Mouse (Mus musculus) embryo, embryonic 11.5 days (tissue): Measurements from ENCODE around the gene Snta1.

ENCODE experiments used
- DNase-seq: peaks from one replicate; pipeline ENCODE4 v3.0.0-alpha.2; 2012; ENCODE audit warnings: low read depth, low spot score

Gene Snta1

DNA sequence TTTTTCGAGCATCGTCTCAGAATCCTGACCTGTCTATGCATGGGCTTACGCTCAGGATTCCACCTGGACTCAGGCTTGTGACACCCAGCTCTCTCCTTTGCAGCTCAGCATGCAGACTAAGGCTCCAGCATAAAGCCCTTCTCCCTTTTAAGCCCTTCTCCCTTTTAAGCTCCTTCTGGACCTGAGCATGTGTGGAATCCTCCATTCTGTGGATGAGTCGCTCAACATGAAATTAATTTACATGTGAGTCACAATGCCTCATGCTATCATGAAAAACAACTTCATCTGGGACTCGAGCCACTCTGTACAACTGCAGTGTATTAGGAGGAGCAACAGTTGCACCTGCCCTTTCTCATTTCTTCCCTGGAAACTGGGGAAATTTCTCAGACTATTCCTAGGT, 14.3 kb upstream of the Snta1 start:
- DNase-seq, result no peak

DNA sequence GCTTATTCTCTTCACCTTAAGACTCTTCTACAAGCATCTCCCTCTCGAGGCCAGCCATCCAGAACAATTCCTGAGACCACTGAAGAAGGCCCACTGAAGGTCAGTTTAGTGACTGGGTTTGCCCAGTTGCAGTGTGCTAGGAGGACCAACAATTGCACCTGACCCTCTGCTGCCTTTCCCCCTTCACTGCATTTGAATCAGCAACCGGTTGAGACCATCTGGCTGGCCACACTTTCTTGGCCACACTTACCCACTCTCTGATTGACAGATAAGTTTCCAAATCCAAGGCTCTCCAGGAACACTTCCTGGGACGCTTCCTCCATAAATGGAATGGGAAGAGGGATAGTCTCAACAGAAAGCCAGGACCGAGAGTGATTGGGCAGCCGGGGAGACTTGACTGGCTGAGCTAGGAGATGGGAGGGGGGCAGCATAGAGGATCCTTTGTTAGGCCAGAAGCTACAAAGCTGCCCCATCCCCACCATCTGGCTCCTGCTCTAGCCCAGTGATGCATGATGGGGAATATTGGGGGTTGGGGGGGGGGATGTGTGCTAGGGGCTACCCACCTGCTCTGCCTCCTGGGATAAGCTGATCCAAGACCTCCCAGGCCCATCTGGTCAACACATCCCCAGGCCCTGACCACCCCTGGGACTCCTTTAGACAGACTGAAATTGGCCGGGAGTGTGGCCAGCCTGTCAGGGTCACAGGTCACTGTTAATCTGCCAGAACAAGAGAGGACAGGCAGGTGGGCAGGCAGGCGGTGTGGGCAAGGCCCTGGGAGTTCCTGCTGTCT, 13.2 kb upstream of the Snta1 start:
- no peak for DNase-seq

- no peak for DNase-seq
These were observed 12.0 kb upstream of the Snta1 start for GRCm38 (mm10) chr2:154419631-154420515.

DNA sequence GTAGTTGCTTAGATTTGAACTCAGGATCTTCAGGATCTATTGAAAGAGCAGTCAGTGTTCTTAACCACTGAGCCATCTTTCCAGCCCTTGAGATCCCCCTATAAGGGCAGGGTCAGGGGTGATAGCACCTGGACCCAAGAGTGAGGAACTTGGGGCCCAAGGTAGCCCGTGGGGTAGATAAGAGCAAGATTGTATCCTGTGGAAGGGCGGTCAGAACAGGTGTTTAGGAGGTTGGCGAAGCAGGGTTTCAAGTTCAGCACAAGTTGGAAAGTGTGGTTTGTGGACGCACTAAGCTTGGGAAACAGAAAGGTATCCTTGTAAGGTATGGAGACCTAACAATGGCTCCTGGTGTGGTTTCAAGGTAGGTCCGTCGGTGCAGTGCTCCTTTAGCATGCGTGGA, 10.1 kb upstream of the Snta1 start:
- DNase-seq, result no peak

DNA sequence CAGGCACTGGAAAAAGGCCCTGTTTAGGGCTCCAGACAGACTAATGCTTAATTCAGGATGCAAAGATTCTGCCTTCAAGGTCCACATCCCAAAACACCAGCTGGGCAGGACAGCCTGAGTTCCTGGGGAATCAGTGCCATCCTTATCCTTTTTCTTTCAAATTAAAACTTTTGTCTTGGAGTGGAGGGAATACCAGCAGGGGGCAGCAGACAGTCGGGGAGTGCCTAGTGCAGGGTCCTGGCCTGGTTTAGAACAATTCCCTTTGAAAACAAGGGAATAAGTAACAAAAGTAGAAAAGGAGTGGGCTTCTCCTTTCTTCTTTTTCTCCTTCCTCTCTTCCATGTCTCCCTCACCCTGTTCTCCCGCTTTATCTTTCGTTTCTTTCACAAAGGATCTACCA, 9.2 kb upstream of the Snta1 start:
- peak; percentile 69 for DNase-seq

DNA sequence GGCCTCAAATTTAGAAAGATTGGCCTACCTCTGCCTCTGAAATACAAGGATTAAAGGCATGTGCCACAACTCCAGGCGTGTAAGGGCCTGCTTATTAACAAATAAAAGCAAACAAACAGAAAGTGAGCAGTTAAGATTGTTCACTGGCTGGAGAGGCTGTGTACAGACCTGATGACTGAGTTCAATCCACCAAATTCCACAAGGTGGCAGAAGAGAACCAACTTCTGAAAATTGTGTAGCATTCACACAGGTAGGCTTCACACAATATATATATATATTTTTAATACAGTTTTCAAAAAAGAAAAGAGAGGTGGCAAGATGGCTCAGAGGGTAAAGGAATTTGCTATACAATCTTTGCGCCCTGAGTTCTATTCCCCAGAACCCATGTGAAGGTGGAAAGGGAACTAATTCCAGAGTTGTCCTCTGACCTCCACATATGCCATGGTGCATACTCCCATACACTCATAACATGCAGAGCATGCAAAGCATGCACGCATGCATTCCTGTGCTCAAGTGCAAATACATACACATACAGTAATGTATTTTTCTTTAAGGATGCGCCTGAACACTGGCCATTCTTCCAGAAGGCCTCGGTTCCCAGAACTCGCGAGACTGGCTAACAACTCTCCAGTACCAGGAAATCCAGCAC, 4.2 kb upstream of the Snta1 start:
- DNase-seq, result no peak

DNA sequence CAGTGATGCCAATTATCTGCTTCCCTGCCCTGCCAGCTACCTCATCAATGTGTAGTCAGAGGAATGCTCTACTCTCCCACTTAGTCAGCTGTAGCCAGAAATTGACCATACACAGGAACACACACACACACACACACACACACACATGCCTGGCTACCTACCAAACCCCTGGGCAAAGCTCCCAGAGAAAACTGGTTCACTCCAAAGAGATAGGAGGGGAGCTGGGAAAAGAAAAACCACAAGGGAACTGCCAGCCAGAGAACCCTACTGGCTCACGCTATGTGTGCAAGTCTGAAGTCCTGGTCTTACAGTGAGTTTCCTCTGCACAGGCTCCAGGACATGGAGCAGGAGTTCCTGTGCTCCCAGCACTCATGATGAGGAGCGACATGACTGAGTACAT, 2.5 kb upstream of the Snta1 start:
- no peak for DNase-seq

GRCm38 (mm10) chr2:154407063-154407642, 746 bp downstream of the Snta1 start:
- no peak for DNase-seq

GRCm38 (mm10) chr2:154405447-154405994, 2.4 kb downstream of the Snta1 start:
- DNase-seq, result no peak

- no peak for DNase-seq
These were observed 5.1 kb downstream of the Snta1 start for GRCm38 (mm10) chr2:154402811-154403210.

GRCm38 (mm10) chr2:154401976-154402375, 5.9 kb downstream of the Snta1 start:
- DNase-seq, result no peak

GRCm38 (mm10) chr2:154399325-154399724, 8.6 kb downstream of the Snta1 start:
- DNase-seq, result no peak

DNA sequence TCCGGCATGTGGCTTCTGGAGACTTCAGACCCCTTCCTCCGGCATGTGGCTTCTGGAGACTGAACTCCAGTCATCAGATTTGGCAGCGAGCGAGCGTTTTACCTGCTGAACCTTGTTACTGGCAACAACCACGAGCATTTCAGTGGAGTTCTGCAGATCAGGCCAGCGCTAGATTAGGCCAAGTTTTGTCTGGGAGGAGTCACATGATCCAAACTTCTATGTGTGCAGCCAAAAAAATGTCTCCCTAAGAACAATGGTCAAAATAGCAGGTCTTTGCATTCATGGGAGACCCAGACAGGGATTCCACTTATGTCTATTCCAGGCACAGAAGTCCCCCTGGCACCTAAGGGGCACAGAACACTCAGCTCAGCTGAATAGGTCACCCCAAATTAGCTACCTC, 9.6 kb downstream of the Snta1 start:
- no peak for DNase-seq

- DNase-seq, result no peak
These were observed 11.4 kb downstream of the Snta1 start for GRCm38 (mm10) chr2:154396529-154396928.

DNA sequence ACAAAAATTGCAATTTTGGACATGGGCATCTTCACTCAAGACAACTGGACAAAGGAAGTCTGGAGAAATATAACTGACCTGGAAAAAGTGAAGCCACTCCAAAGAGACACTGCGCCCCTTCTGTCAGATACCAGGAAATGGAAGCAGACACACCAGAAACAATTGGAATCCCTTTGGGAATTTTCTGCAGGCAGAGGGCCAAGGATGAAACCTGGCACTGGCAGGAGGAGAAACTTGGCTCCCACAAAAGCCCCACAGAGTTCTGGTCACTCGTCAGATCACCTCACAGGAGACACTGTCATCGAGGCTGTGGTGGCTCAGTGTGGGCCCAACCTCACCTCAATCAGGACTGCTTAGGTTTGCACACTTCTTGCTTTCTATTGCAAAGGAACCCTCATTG, 13.3 kb downstream of the Snta1 start:
- DNase-seq, result no peak

DNA sequence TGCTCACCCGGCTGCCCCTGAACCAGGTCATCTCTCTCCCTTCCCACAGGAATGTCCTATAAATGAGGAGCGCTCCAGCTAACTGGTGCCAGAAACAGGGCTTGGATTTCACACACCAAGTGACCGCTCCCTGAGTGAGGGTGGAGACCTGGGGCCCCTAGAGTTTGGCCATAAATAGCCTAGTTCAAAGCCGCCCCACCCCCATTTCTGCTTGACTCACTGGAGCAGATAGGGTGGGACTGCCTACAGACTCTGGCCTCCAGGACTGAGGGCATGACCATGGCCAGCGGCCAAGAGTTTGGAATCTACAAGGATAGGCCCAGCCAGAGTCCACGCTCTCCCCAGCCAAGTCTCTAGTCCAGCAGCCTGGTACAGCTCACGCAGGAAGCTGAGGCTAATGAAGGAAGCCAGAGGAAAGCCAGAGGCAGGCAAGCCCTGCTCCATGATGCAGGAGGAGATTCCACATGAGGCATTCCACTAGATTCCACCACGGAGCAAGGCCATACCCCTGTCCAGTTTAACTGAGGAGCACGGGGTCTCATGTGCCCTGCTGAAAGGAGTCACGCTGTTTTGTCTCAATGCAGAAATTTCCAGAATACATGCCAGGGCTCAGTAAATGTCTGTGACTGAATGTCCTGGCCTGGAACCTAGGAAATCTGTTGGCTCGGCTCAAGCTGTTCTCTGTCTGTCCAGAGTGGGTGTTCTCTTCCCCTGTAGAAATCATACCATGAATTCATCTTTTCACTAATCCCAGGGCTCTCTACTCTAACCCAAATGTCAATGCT, 17.5 kb downstream of the Snta1 start:
- DNase-seq, result no peak

DNA sequence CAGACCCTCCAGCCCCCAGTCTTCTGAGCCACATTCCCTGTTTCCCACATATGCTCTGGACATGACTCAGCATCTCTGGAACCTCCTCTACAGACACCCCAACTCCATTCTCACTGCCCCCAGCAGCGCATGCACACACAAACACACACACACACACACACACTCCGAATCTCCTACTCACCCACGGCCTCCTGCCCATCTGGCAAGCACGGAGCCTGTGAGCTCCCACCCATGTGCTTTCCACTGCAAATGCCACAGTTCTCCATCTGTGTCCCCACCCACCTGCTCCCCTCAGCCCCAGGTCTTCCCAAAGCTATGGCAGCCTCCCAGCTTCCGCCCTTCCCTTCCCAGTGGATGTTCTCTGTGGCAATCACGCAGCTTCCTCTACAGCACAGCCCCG, 28.8 kb downstream of the Snta1 start:
- no peak for DNase-seq

- no peak for DNase-seq
These were observed 32.9 kb downstream of the Snta1 start for GRCm38 (mm10) chr2:154374807-154375601.

DNA sequence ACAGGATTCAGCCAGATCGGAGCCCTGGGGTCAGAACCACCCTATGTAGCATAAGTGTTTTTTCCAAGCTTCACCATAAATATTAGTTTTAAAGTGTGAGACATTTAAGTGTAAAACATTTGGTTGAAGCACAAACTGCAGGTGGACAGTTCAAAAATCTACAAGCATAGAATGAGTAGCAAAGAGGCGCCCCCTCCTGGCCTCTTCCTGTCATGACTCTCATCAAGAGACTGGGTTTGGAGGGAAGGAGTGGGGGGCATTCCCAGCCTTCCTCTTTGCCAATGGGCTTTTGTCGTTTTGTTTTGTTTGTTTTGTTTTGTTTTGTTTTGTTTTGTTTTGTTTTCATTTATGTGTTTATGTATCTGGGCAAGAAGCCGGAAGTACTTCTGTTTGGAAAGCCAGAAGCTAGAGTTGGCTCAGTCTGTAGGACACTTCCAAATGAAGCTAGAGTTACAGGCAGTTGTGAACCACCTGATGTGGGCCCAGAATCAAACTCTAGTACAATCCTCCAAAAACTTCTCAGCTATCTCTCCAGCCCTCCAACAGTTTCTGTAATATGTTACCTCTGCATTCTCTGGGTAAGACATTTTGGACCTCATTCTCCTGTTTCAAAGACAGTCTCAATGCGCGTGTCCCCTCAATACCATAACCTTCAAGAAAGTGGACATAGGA, 33.8 kb downstream of the Snta1 start:
- DNase-seq, result no peak
